Mouse (Mus musculus) liver, adult 2 months (tissue): ENCODE measurements at regions not wholly inside any gene's neighbourhood (a gene's known extent, or its start where the extent isn't known, plus 50 kb on each side); places are given as distances from the start of the nearest gene placed in this dataset.

Experiments used
- DNase-seq: peaks from one replicate; pipeline ENCODE4 v3.0.0-alpha.2; 2011; ENCODE audit warnings: low read depth, low spot score; ENCODE audit errors: extremely low read depth
- H3K27ac ChIP-seq: fragments of 200-500 bp; replicated peaks from 2 replicates; pipeline ENCODE4 v1.5.1; 2012; ENCODE audit warnings: low read depth, mild to moderate bottlenecking, control low read depth, inconsistent platforms, low read length; ENCODE audit not compliant: insufficient read depth
- H3K27me3 ChIP-seq: fragments of 200-500 bp; 2 replicates; pipeline ENCODE4 v1.6.1; 2012; ENCODE audit warnings: mild to moderate bottlenecking, moderate library complexity, low read length, inconsistent platforms; ENCODE audit not compliant: control insufficient read depth, insufficient read depth
- H3K36me3 ChIP-seq: fragments of 200-500 bp; 2 replicates; pipeline ENCODE4 v1.6.1; 2012; ENCODE audit warnings: low read length, inconsistent platforms; ENCODE audit not compliant: control insufficient read depth, insufficient read depth
- H3K4me1 ChIP-seq: fragments of 200-500 bp; 2 replicates; pipeline ENCODE4 v1.6.1; 2011; ENCODE audit warnings: low read length; ENCODE audit not compliant: control insufficient read depth, insufficient read depth
- H3K4me3 ChIP-seq: fragments of 200-500 bp; 2 replicates; pipeline ENCODE4 v1.5.1; 2011; ENCODE audit warnings: low read depth, mild to moderate bottlenecking, control low read depth, low read length, moderate library complexity; ENCODE audit not compliant: insufficient read depth
- H3K79me2 ChIP-seq: fragments of 200-500 bp; 2 replicates; pipeline ENCODE4 v1.6.1; 2012; ENCODE audit warnings: inconsistent platforms, mild to moderate bottlenecking, low read length, moderate library complexity; ENCODE audit not compliant: control insufficient read depth, insufficient read depth
- H3K9ac ChIP-seq: fragments of 200-500 bp; 2 replicates; pipeline ENCODE4 v1.6.1; 2012; ENCODE audit warnings: low read depth, mild to moderate bottlenecking, control low read depth, inconsistent platforms, low read length
- CTCF ChIP-seq: fragments of 200-500 bp; IDR thresholded peaks from 2 replicates; pipeline ENCODE4 v1.5.1; 2011; ENCODE audit warnings: low read depth, low read length, control low read depth
- POLR2A ChIP-seq: fragments of 200-500 bp; IDR thresholded peaks from 2 replicates; pipeline ENCODE4 v1.6.1; 2011; ENCODE audit warnings: low read length, control low read depth; ENCODE audit not compliant: insufficient read depth; ENCODE audit errors: extremely low read depth
- WGBS: fragments of 180-500 bp; shearing (Covaris S2); methylation state at CpG from one replicate; pipeline ENCODE4 v1.1.7; 2018; 5-methylcytosine and 5-hydroxymethylcytosine counted together

- Histone ChIP-seq H3K36me3 (no peaks in the 10 kb centered on the region), H3K9ac (no peak overlapping the region), H3K4me3 (no peak overlapping the region), H3K27ac (no peak overlapping the region), H3K4me1 (no peaks in the 10 kb centered on the region), H3K79me2 (no peaks in the 10 kb centered on the region), H3K27me3 (no peaks in the 10 kb centered on the region)
- peak; percentile 56 for DNase-seq
- WGBS = 7% methylated on average over 3 of the region's 3 CpGs
- TF ChIP-seq CTCF (peak; percentile 68), POLR2A (no peak)
Measured at GRCm38 (mm10) chr5:115790436-115790835, 54.6 kb upstream of the Cit start.
